Mouse (Mus musculus) cortical plate, adult 2 months (tissue): Measurements from ENCODE around the gene Krtcap3. TPM values are rescaled to one million over a fixed set of nuclear protein-coding genes. Genes with fewer than 3 reads are reported as not detected.

Source experiments
- H3K27ac ChIP-seq: fragments of 200-500 bp; 2 replicates; pipeline ENCODE4 v1.5.1; 2012; ENCODE audit warnings: low read length, control low read depth, inconsistent platforms; ENCODE audit not compliant: insufficient read depth
- H3K4me1 ChIP-seq: fragments of 200-500 bp; 2 replicates; pipeline ENCODE4 v1.6.1; 2011; ENCODE audit warnings: low read length; ENCODE audit not compliant: control insufficient read depth, insufficient read depth
- H3K4me3 ChIP-seq: fragments of 200-500 bp; 2 replicates; pipeline ENCODE4 v1.5.1; 2011; ENCODE audit warnings: mild to moderate bottlenecking, low read length, control low read depth; ENCODE audit not compliant: insufficient read depth
- CTCF ChIP-seq: fragments of 200-500 bp; IDR thresholded peaks from 2 replicates; pipeline ENCODE4 v1.5.1; 2011; ENCODE audit warnings: mild to moderate bottlenecking, control low read depth, low read length; ENCODE audit not compliant: insufficient read depth; ENCODE audit errors: extremely low read depth
- POLR2A ChIP-seq: fragments of 200-500 bp; IDR thresholded peaks from 2 replicates; pipeline ENCODE4 v1.6.1; 2011; ENCODE audit warnings: mild to moderate bottlenecking, low read length, control low read depth; ENCODE audit not compliant: insufficient read depth; ENCODE audit errors: extremely low read depth
- polyA plus RNA-seq: library from polyadenylated mRNA; depleted of rRNA; stranded (reverse); fragments of >200 nt; gene quantifications from 2 replicates; pipeline ENCODE4 v1.2.3, GENCODE M21; 2012

The Krtcap3 gene
- polyA plus RNA-seq, 1 experiment: 4.0 TPM

GRCm38 (mm10) chr5:31279245-31279988 lies 27.9 kb downstream of the Krtcap3 start:
- Histone ChIP-seq H3K4me1 (no peaks in the 10 kb centered on the region), H3K27ac (no peak overlapping the region)
- TF ChIP-seq POLR2A (no peak), CTCF (no peak)

DNA sequence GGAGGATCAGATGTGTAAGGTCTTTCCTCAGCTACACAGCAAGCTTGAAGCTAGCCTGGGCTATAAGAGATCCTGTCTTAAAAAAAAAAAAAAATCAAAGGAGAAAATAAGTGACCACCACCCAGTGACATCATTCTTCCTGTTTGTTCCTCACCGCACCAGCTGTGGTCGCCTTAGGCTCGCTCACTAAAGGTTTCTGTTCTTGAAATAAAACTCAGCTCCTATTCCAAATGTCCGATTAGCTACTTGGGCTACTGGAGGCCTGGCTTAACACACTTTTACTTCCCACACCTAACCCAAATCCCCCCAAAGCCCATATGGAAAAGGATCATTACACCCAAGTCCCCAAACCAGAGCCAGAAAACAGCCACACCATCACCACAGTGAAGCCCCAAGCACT lies 36.7 kb downstream of the Krtcap3 start:
- no peak overlapping the region for H3K27ac ChIP-seq
- no peak overlapping the region for H3K4me3 ChIP-seq
- no peak for TF ChIP-seq CTCF
- TF ChIP-seq POLR2A: no peak
- H3K4me1 ChIP-seq: peaks cover 4% of the 10 kb centered on the region

More at GRCm38 (mm10) chr5:31279245-31279988, 27.9 kb downstream of the Krtcap3 start:
- no peak overlapping the region for H3K4me3 ChIP-seq

DNA sequence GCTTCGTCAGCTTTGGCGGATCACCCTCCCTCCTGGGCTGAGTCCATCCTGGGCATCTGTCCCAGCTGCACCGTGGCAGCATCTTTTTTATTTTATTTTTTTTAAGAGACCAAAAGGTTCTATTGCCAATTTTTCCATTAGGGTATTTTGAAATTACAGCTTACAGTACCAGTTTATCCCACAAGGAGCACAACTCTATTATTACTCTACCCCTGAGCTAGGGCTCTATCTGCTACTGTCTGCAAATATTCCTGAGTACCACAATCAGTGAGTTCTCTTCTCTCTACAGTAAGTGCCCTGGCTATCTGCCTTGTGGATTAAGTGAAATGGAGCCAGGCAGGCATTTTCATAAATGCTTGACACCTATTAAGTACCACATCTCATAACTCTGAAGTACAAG lies 37.2 kb downstream of the Krtcap3 start:
- Histone ChIP-seq H3K4me3 (no peak overlapping the region), H3K4me1 (peaks cover 4% of the 10 kb centered on the region), H3K27ac (no peak overlapping the region)
- no peak for TF ChIP-seq POLR2A
- TF ChIP-seq CTCF: no peak

GRCm38 (mm10) chr5:31289626-31290230 lies 38.2 kb downstream of the Krtcap3 start:
- Histone ChIP-seq H3K4me3 (no peak overlapping the region; the same call in 1 of the 2 replicates), H3K4me1 (peaks cover 6% of the 10 kb centered on the region), H3K27ac (no peak overlapping the region)
- TF ChIP-seq POLR2A (no peak), CTCF (no peak)

GRCm38 (mm10) chr5:31290521-31291360 lies 39.2 kb downstream of the Krtcap3 start, which contains the start of gene Ift172:
Gene Ift172 (minus strand): TSS chr5:31291116.
- Histone ChIP-seq H3K4me1 (peaks cover 3% of the 10 kb centered on the region; the same call in 1 of the 2 replicates), H3K4me3 (peak within 1 kb of the TSS; percentile 49), H3K27ac (peak within 1 kb of the TSS; percentile 11; the same call in 1 of the 2 replicates)
- TF ChIP-seq CTCF: no peak
- peak; percentile 87 for TF ChIP-seq POLR2A

- H3K4me3 ChIP-seq: peak overlapping the region; percentile 49
- peak overlapping the region; percentile 11; the same call in 1 of the 2 replicates for H3K27ac ChIP-seq
- peaks cover 3% of the 10 kb centered on the region; the same call in 1 of the 2 replicates for H3K4me1 ChIP-seq
- TF ChIP-seq POLR2A: no peak
- no peak for TF ChIP-seq CTCF
These were observed 39.8 kb downstream of the Krtcap3 start for GRCm38 (mm10) chr5:31291361-31291688.

GRCm38 (mm10) chr5:31294964-31295605 lies 43.6 kb downstream of the Krtcap3 start:
- Histone ChIP-seq H3K4me1 (peaks cover 3% of the 10 kb centered on the region; the same call in 1 of the 2 replicates), H3K4me3 (peak overlapping the region; percentile 84), H3K27ac (peak overlapping the region; percentile 82)
- TF ChIP-seq POLR2A (no peak), CTCF (no peak)

DNA sequence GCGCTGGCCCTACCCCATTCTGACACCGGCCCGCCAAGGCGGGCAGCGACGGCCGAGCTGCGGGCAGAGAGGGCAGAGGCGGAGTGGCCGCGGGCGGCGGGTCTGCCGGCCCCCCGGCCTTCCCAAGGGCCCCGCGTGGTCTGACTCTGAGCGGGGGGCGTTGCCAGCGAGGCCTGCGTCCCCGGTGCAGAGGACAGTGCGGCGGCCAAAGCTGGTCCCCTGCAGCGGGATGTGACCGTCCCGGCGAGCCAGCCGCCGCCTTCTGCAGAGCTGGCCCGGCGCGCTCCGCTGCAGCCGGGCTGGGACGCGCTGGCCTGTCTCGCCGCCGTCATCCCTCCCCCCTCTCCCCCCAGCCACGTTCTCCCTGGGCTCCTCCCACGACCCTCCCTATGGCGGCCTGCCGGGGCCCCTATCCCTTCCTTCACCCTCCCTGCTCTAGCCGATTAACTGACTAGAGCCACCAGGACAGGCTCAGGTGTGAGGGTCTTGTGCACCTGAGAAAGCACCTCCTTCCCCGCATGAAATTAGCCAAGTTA lies 44.2 kb downstream of the Krtcap3 start, which contains the start of gene Fndc4:
TSS of gene Fndc4 (minus strand) at position 475 of the 536 bp plus-strand sequence.
- TF ChIP-seq CTCF: no peak
- peak; percentile 38; the same call in 1 of the 2 replicates for TF ChIP-seq POLR2A
- Histone ChIP-seq H3K4me3 (peak within 1 kb of the TSS; percentile 84), H3K4me1 (peaks cover 3% of the 10 kb centered on the region; the same call in 1 of the 2 replicates), H3K27ac (peak within 1 kb of the TSS; percentile 82)
